Mouse (Mus musculus): ENCODE data around the gene Olfr224. TPM values are rescaled to one million over a fixed set of nuclear protein-coding genes. Genes with fewer than 3 reads are reported as not detected.
A peak's percentile ranks its signal among the peaks of the same experiment; 100 is the strongest.

Olfr224 gene
- polyA plus RNA-seq, 1 experiment, result not detected

GRCm38 (mm10) chr11:58604688-58605087 lies 34.3 kb upstream of the Olfr224 start:
- no peaks in the 10 kb centered on the region for H3K4me1 ChIP-seq (ENCODE audit: control insufficient read depth, insufficient read depth, low read length)
- 82% methylated on average over 2 of the region's 2 CpGs for WGBS
- TF ChIP-seq CTCF (IDR thresholded peaks at IDR 0.05; ENCODE audit: insufficient read depth, low read depth, low read length), result no peak
- TF ChIP-seq POLR2A (IDR thresholded peaks at IDR 0.05; ENCODE audit: insufficient read depth, low read depth, low read length), result no peak
- H3K27ac ChIP-seq (ENCODE audit: insufficient read depth, low read depth, low read length), result no peak overlapping the region
- H3K4me3 ChIP-seq (ENCODE audit: insufficient read depth, low read depth, low read length), result no peak overlapping the region

- 87% methylated on average over 6 of the region's 6 CpGs for WGBS
- H3K4me1 ChIP-seq (ENCODE audit: control insufficient read depth, insufficient read depth, low read length), result no peaks in the 10 kb centered on the region
- H3K4me3 ChIP-seq (ENCODE audit: insufficient read depth, low read depth, low read length), result no peak overlapping the region
- no peak overlapping the region for H3K27ac ChIP-seq (ENCODE audit: insufficient read depth, low read depth, low read length)
- TF ChIP-seq POLR2A (IDR thresholded peaks at IDR 0.05; ENCODE audit: insufficient read depth, low read depth, low read length) (no peak), CTCF (IDR thresholded peaks at IDR 0.05; ENCODE audit: insufficient read depth, low read depth, low read length) (no peak)
Measured at GRCm38 (mm10) chr11:58602800-58603560, 32.6 kb upstream of the Olfr224 start.

- TF ChIP-seq POLR2A (IDR thresholded peaks at IDR 0.05; ENCODE audit: insufficient read depth, low read depth, low read length) (no peak), CTCF (IDR thresholded peaks at IDR 0.05; ENCODE audit: insufficient read depth, low read depth, low read length) (no peak)
- Histone ChIP-seq H3K27ac (ENCODE audit: insufficient read depth, low read depth, low read length) (no peak overlapping the region), H3K4me3 (ENCODE audit: insufficient read depth, low read depth, low read length) (no peak overlapping the region), H3K4me1 (ENCODE audit: control insufficient read depth, insufficient read depth, low read length) (no peaks in the 10 kb centered on the region)
Measured at GRCm38 (mm10) chr11:58602062-58602461, 31.7 kb upstream of the Olfr224 start.

- no peak overlapping the region for H3K4me3 ChIP-seq (ENCODE audit: insufficient read depth, low read depth, low read length)
- WGBS, result 91% methylated on average over 13 of the region's 13 CpGs
- H3K4me1 ChIP-seq (ENCODE audit: control insufficient read depth, insufficient read depth, low read length), result no peaks in the 10 kb centered on the region
- no peak for TF ChIP-seq CTCF (IDR thresholded peaks at IDR 0.05; ENCODE audit: insufficient read depth, low read depth, low read length)
- TF ChIP-seq POLR2A (IDR thresholded peaks at IDR 0.05; ENCODE audit: insufficient read depth, low read depth, low read length), result no peak
- no peak overlapping the region for H3K27ac ChIP-seq (ENCODE audit: insufficient read depth, low read depth, low read length)
Measured at GRCm38 (mm10) chr11:58597837-58598236, 27.5 kb upstream of the Olfr224 start.

- no peak within 1 kb of the TSS for H3K4me3 ChIP-seq (ENCODE audit: insufficient read depth, low read depth, low read length)
- no peak within 1 kb of the TSS for H3K27ac ChIP-seq (ENCODE audit: insufficient read depth, low read depth, low read length)
- no peaks in the 10 kb centered on the region for H3K4me1 ChIP-seq (ENCODE audit: control insufficient read depth, insufficient read depth, low read length)
- TF ChIP-seq CTCF (IDR thresholded peaks at IDR 0.05; ENCODE audit: insufficient read depth, low read depth, low read length) (no peak), POLR2A (IDR thresholded peaks at IDR 0.05; ENCODE audit: insufficient read depth, low read depth, low read length) (no peak)
- WGBS, result 63% methylated on average over 6 of the region's 6 CpGs
Measured at GRCm38 (mm10) chr11:58594814-58595213, 24.5 kb upstream of the Olfr224 start, which contains the start of gene Olfr324. TSS of gene Olfr324 (plus strand) at chr11:58595114.

- no peak overlapping the region for H3K4me3 ChIP-seq (ENCODE audit: insufficient read depth, low read depth, low read length)
- 10% methylated on average over 3 of the region's 3 CpGs for WGBS
- H3K4me1 ChIP-seq (ENCODE audit: control insufficient read depth, insufficient read depth, low read length), result peaks cover 9% of the 10 kb centered on the region
- H3K27ac ChIP-seq (ENCODE audit: insufficient read depth, low read depth, low read length), result no peak overlapping the region
- TF ChIP-seq CTCF (IDR thresholded peaks at IDR 0.05; ENCODE audit: insufficient read depth, low read depth, low read length) (no peak), POLR2A (IDR thresholded peaks at IDR 0.05; ENCODE audit: insufficient read depth, low read depth, low read length) (no peak)
Measured at GRCm38 (mm10) chr11:58588620-58589250, 18.4 kb upstream of the Olfr224 start.

- no peak overlapping the region for H3K27ac ChIP-seq (ENCODE audit: insufficient read depth, low read depth, low read length)
- peaks cover 9% of the 10 kb centered on the region for H3K4me1 ChIP-seq (ENCODE audit: control insufficient read depth, insufficient read depth, low read length)
- WGBS, result 71% methylated on average over 7 of the region's 7 CpGs
- no peak overlapping the region for H3K4me3 ChIP-seq (ENCODE audit: insufficient read depth, low read depth, low read length)
- no peak for TF ChIP-seq POLR2A (IDR thresholded peaks at IDR 0.05; ENCODE audit: insufficient read depth, low read depth, low read length)
- TF ChIP-seq CTCF (IDR thresholded peaks at IDR 0.05; ENCODE audit: insufficient read depth, low read depth, low read length), result peak; percentile 37; the same call in 1 of the 2 replicates
Measured at GRCm38 (mm10) chr11:58587898-58588348, 17.6 kb upstream of the Olfr224 start.

- TF ChIP-seq CTCF (IDR thresholded peaks at IDR 0.05; ENCODE audit: insufficient read depth, low read depth, low read length) (no peak), POLR2A (IDR thresholded peaks at IDR 0.05; ENCODE audit: insufficient read depth, low read depth, low read length) (no peak)
- Histone ChIP-seq H3K4me3 (ENCODE audit: insufficient read depth, low read depth, low read length) (no peak overlapping the region), H3K4me1 (ENCODE audit: control insufficient read depth, insufficient read depth, low read length) (no peaks in the 10 kb centered on the region), H3K27ac (ENCODE audit: insufficient read depth, low read depth, low read length) (no peak overlapping the region)
- 23% methylated on average over 8 of the region's 8 CpGs for WGBS
Measured at GRCm38 (mm10) chr11:58578636-58579035, 8.3 kb upstream of the Olfr224 start.

GRCm38 (mm10) chr11:58577430-58577829 lies 7.1 kb upstream of the Olfr224 start, which contains the start of gene Olfr325:
TSS of gene Olfr325 (plus strand) at chr11:58577730.
- 71% methylated on average over 1 of the region's 1 CpGs for WGBS
- no peak within 1 kb of the TSS for H3K4me3 ChIP-seq (ENCODE audit: insufficient read depth, low read depth, low read length)

More at GRCm38 (mm10) chr11:58577430-58577829, 7.1 kb upstream of the Olfr224 start, which contains the start of gene Olfr325:
- Histone ChIP-seq H3K27ac (ENCODE audit: insufficient read depth, low read depth, low read length) (no peak within 1 kb of the TSS), H3K4me1 (ENCODE audit: control insufficient read depth, insufficient read depth, low read length) (no peaks in the 10 kb centered on the region)
- TF ChIP-seq POLR2A (IDR thresholded peaks at IDR 0.05; ENCODE audit: insufficient read depth, low read depth, low read length), result no peak
- TF ChIP-seq CTCF (IDR thresholded peaks at IDR 0.05; ENCODE audit: insufficient read depth, low read depth, low read length), result no peak
